Mouse (Mus musculus) embryonic facial prominence, embryonic 14.5 days (tissue): ENCODE data around the gene Kcnc4. TPM values are rescaled to one million over a fixed set of nuclear protein-coding genes. Genes with fewer than 3 reads are reported as not detected.

Experiments used
- ATAC-seq: fragments of 200-750 bp; cut with Nextera tagmentation; 2 replicates; pipeline ENCODE4 v1.8.0; 2017; ENCODE audit warnings: low read depth, moderate number of reproducible peaks, moderate TSS enrichment
- DNase-seq: peaks from one replicate; pipeline ENCODE4 v3.0.0-alpha.2; 2015; ENCODE audit warnings: low spot score
- H3K27ac ChIP-seq: fragments of 300-500 bp; sonication (generic); replicated peaks from 2 replicates; pipeline ENCODE4 v1.5.1; 2014; ENCODE audit warnings: low read depth, mild to moderate bottlenecking, low read length, moderate library complexity
- H3K27me3 ChIP-seq: fragments of 300-500 bp; sonication (generic); replicated peaks from 2 replicates; pipeline ENCODE4 v1.6.1; 2014; ENCODE audit warnings: low read length; ENCODE audit not compliant: control insufficient read depth, insufficient read depth
- H3K36me3 ChIP-seq: fragments of 300-500 bp; sonication (generic); 2 replicates; pipeline ENCODE4 v1.6.1; 2014; ENCODE audit warnings: low read length, mixed read lengths; ENCODE audit not compliant: control insufficient read depth, insufficient read depth
- H3K4me1 ChIP-seq: fragments of 300-500 bp; sonication (generic); 2 replicates; pipeline ENCODE4 v1.6.1; 2014; ENCODE audit warnings: antibody characterized with exemption, low read length; ENCODE audit not compliant: control insufficient read depth, insufficient read depth
- H3K4me2 ChIP-seq: fragments of 300-500 bp; sonication (generic); 2 replicates; pipeline ENCODE4 v1.6.1; 2014; ENCODE audit warnings: low read depth, mild to moderate bottlenecking, low read length, moderate library complexity, mixed read lengths
- H3K4me3 ChIP-seq: fragments of 300-500 bp; sonication (generic); 2 replicates; pipeline ENCODE4 v1.5.1; 2014; ENCODE audit warnings: low read depth, mild to moderate bottlenecking, low read length
- H3K9ac ChIP-seq: fragments of 300-500 bp; sonication (generic); 2 replicates; pipeline ENCODE4 v1.6.1; 2014; ENCODE audit warnings: low read depth, mild to moderate bottlenecking, low read length, moderate library complexity, mixed read lengths
- H3K9me3 ChIP-seq: fragments of 300-500 bp; sonication (generic); 2 replicates; pipeline ENCODE4 v1.6.1; 2016; ENCODE audit warnings: low read length; ENCODE audit not compliant: control insufficient read depth
- WGBS: fragments of 180-500 bp; shearing (Covaris S2); extraction: QIAGEN DNeasy Blood & Tissue Kit; methylation state at CpG from one replicate; pipeline ENCODE4 v1.1.7; 2014; 5-methylcytosine and 5-hydroxymethylcytosine counted together
- polyA plus RNA-seq: library from polyadenylated mRNA; unstranded; fragments of >200 nt; fragmentation: Nextera tagmentation; extraction: Ambion mirVana; gene quantifications from 2 replicates; pipeline ENCODE4 v1.2.1, GENCODE M21; 2014

Gene Kcnc4
- polyA plus RNA-seq, 1 experiment from 2014 or later = 1.3 TPM

- Histone ChIP-seq H3K27ac (no peak overlapping the region), H3K4me1 (no peaks in the 10 kb centered on the region), H3K4me3 (no peak overlapping the region), H3K9ac (no peak overlapping the region), H3K27me3 (no peaks in the 10 kb centered on the region), H3K9me3 (no peaks in the 10 kb centered on the region), H3K4me2 (no peak overlapping the region), H3K36me3 (no peaks in the 10 kb centered on the region)
- 39% methylated on average over 2 of the region's 2 CpGs for WGBS
- DNase-seq = no peak
- ATAC-seq = no peak
These were observed 39.2 kb downstream of the Kcnc4 start for GRCm38 (mm10) chr3:107420156-107420555.

- Histone ChIP-seq H3K9ac (no peak overlapping the region), H3K4me1 (no peaks in the 10 kb centered on the region; the same call in 1 of the 2 replicates), H3K4me3 (no peak overlapping the region), H3K36me3 (no peaks in the 10 kb centered on the region), H3K27ac (no peak overlapping the region), H3K9me3 (no peaks in the 10 kb centered on the region), H3K4me2 (no peak overlapping the region), H3K27me3 (no peaks in the 10 kb centered on the region)
- 76% methylated on average over 3 of the region's 3 CpGs for WGBS
- DNase-seq (no peak), ATAC-seq (no peak)
These were observed 42.1 kb downstream of the Kcnc4 start for GRCm38 (mm10) chr3:107417287-107417644.

GRCm38 (mm10) chr3:107416541-107417286 lies 42.6 kb downstream of the Kcnc4 start:
- Histone ChIP-seq H3K27me3 (no peaks in the 10 kb centered on the region), H3K36me3 (no peaks in the 10 kb centered on the region), H3K4me1 (no peaks in the 10 kb centered on the region; the same call in 1 of the 2 replicates), H3K9ac (no peak overlapping the region), H3K27ac (no peak overlapping the region), H3K4me2 (no peak overlapping the region), H3K9me3 (no peaks in the 10 kb centered on the region), H3K4me3 (no peak overlapping the region)
- WGBS = 82% methylated on average over 9 of the region's 9 CpGs
- ATAC-seq = no peak
- no peak for DNase-seq

GRCm38 (mm10) chr3:107413093-107413492 lies 46.3 kb downstream of the Kcnc4 start:
- 25% methylated on average over 2 of the region's 2 CpGs for WGBS
- H3K9me3 ChIP-seq = no peaks in the 10 kb centered on the region

GRCm38 (mm10) chr3:107412509-107412908 lies 46.8 kb downstream of the Kcnc4 start:
- 73% methylated on average over 8 of the region's 8 CpGs for WGBS

More at GRCm38 (mm10) chr3:107413093-107413492, 46.3 kb downstream of the Kcnc4 start:
- H3K4me3 ChIP-seq = no peak overlapping the region
- ATAC-seq = peak; percentile 71
- no peak overlapping the region for H3K9ac ChIP-seq
- no peaks in the 10 kb centered on the region for H3K36me3 ChIP-seq
- no peaks in the 10 kb centered on the region; the same call in 1 of the 2 replicates for H3K4me1 ChIP-seq
- peak; percentile 22 for DNase-seq
- no peaks in the 10 kb centered on the region for H3K27me3 ChIP-seq
- H3K27ac ChIP-seq = no peak overlapping the region
- no peak overlapping the region for H3K4me2 ChIP-seq

GRCm38 (mm10) chr3:107411669-107412068 lies 47.7 kb downstream of the Kcnc4 start:
- DNase-seq = no peak

More at GRCm38 (mm10) chr3:107412509-107412908, 46.8 kb downstream of the Kcnc4 start:
- DNase-seq = peak; percentile 45
- H3K27ac ChIP-seq = no peak overlapping the region
- no peak overlapping the region for H3K4me2 ChIP-seq
- H3K27me3 ChIP-seq = no peaks in the 10 kb centered on the region
- ATAC-seq = peak; percentile 79
- no peaks in the 10 kb centered on the region for H3K9me3 ChIP-seq
- no peak overlapping the region for H3K9ac ChIP-seq
- H3K36me3 ChIP-seq = no peaks in the 10 kb centered on the region
- no peak overlapping the region for H3K4me3 ChIP-seq
- H3K4me1 ChIP-seq = no peaks in the 10 kb centered on the region; the same call in 1 of the 2 replicates

GRCm38 (mm10) chr3:107401401-107401800 lies 58.0 kb downstream of the Kcnc4 start:
- Histone ChIP-seq H3K9me3 (no peaks in the 10 kb centered on the region), H3K4me2 (no peak overlapping the region), H3K9ac (no peak overlapping the region), H3K27me3 (no peaks in the 10 kb centered on the region; the same call in 1 of the 2 replicates), H3K4me1 (no peaks in the 10 kb centered on the region), H3K4me3 (no peak overlapping the region), H3K36me3 (no peaks in the 10 kb centered on the region), H3K27ac (no peak overlapping the region)
- DNase-seq (no peak), ATAC-seq (no peak)
- 85% methylated on average over 7 of the region's 7 CpGs for WGBS

More at GRCm38 (mm10) chr3:107411669-107412068, 47.7 kb downstream of the Kcnc4 start:
- H3K27ac ChIP-seq = no peak overlapping the region
- WGBS = 81% methylated on average over 4 of the region's 4 CpGs
- no peak for ATAC-seq
- H3K36me3 ChIP-seq = no peaks in the 10 kb centered on the region
- no peaks in the 10 kb centered on the region; the same call in 1 of the 2 replicates for H3K4me1 ChIP-seq
- no peak overlapping the region for H3K9ac ChIP-seq
- H3K4me3 ChIP-seq = no peak overlapping the region
- H3K4me2 ChIP-seq = no peak overlapping the region
- H3K9me3 ChIP-seq = no peaks in the 10 kb centered on the region
- H3K27me3 ChIP-seq = no peaks in the 10 kb centered on the region

- Histone ChIP-seq H3K9me3 (no peaks in the 10 kb centered on the region), H3K9ac (no peak overlapping the region), H3K4me1 (no peaks in the 10 kb centered on the region), H3K27me3 (no peaks in the 10 kb centered on the region; the same call in 1 of the 2 replicates), H3K4me3 (no peak overlapping the region), H3K4me2 (no peak overlapping the region), H3K36me3 (no peaks in the 10 kb centered on the region), H3K27ac (no peak overlapping the region)
- DNase-seq (no peak), ATAC-seq (no peak)
- 74% methylated on average over 5 of the region's 5 CpGs for WGBS
These were observed 59.2 kb downstream of the Kcnc4 start for GRCm38 (mm10) chr3:107399991-107400640.
